Mouse (Mus musculus) cerebellum, adult (tissue): ENCODE measurements around the gene Ccnd2.
A peak's percentile ranks its signal among the peaks of the same experiment; 100 is the strongest.

Experiments used
- ATAC-seq: cut with Nextera tagmentation; 2 replicates; pipeline ENCODE4 v1.9.2; 2017; ENCODE audit warnings: mild to moderate bottlenecking, moderate library complexity, mixed read lengths; ENCODE audit not compliant: insufficient number of reproducible peaks, low FRiP score, low TSS enrichment

The Ccnd2 gene

GRCm38 (mm10) chr6:127149303-127149943 is 2.6 kb downstream of the Ccnd2 start:
- ATAC-seq: no peak

DNA sequence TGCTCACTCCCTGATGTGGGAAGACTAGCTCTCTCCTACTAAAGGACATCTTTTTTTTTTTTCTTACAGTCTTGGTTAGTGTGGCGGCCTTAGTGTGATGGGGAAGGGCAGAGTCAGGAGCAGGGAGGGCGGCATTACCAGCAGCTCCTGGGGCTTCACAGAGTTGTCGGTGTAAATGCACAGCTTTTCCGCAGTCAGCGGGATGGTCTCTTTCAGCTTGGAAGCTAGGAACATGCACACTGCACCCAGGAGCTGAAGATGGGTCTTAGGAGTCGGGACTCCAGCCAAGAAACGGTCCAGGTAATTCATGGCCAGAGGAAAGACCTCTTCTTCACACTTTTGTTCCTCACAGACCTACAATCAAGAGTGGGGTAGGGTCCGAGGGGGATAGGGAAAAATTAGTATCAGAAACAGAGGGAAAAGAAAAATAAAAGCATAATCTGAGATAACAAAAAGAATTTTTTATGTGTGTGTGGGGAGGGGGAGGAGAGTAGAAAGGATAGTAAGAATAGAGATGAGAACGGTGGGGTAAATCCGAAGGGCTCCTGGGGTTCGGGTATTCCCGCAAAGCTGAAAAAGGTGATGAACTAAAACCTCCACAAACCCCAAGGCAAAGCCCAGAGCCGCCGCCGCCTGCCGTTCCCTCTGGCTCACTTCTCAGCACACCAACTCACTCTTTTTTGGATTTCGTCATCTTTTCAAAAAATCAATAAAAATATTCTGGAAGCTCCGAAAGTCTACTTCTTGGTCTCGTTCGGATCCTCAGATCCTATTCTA is 3.3 kb downstream of the Ccnd2 start:
- no peak for ATAC-seq

DNA sequence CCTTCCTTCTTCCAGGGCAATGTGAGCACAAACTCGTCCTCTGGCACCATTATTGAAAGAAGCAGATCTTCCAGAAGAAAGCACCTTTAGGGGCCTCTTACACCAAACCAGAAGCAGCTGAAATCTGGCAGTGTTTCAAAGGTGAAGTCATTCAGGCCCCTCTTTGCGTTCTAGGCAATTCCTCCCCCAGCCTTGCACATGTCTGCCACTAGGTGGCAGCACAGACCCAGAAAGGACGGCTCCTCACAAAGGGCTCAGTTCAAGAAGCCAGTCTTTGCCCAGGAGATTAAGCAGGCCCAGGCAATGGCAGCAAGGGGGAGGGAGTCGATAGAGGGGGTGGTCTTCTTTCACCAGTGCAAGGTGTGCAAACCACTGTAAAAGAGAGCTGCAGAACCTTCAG is 4.3 kb downstream of the Ccnd2 start:
- peak; percentile 60 for ATAC-seq

GRCm38 (mm10) chr6:127146322-127146947 is 5.6 kb downstream of the Ccnd2 start:
- no peak for ATAC-seq

DNA sequence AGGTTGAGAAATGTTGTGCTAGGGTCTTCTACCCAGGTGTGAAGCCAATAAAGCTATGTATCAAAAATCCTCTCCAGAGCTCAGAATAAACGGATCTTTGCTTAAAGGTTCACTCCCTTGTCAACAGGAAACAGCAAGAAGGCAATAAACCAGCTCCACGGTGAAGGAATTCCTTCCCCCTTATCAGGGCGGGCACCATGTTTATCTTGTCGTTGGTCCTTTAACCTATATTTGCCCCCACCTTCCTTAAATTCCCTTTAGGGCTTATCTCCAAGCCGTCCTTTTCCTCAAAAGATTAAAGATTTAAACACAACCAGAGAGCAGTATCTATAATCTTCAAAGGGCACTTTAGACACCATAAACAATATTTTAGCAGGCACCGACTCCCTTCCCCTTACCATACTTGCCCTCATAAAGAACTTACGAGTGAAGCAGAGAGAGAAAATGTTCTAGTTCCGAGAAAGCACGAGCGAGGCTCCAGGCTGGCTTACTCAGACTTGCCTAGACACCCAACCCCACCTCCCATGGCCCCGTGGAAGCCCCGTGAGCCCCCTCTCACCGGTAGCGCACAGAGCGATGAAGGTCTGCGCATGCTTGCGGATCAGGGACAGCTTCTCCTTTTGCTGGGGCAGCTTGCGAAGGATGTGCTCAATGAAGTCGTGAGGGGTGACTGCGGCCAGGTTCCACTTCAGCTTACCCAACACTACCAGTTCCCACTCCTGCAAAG is 6.4 kb downstream of the Ccnd2 start:
- ATAC-seq: no peak

DNA sequence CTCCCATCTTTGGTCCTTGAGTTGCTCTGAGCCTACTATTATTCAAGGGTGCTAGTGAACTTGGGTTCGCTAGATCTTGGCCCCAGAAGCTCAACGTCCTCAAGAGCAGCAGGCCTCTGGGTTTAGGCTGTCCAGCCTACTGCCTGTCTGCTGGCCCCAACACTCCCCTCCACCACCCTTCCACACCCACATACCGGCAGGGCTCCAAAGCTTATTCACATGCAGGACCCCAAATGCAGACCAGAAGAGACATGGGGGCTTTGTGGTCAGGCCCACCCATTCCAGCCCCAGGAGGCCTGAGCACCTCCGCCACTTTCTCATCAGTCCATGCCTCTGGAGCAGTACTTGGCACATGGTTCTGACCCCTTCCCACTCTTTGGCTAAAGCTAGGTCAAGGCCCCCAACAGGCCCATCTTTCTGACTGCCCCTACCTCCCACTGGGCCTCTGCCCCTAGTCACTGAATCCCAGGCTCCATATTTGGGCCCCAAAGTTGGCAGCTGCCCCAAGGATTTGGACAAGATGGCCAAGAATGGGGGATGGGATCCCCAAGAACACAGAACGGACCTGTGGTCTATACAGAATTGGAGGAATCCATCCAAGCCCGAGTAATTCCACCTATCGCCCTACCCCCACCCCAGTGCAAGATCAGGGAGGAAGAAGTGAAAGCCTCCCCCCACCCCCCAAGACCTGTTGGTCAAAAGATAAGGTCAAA is 8.3 kb downstream of the Ccnd2 start:
- ATAC-seq: no peak

- ATAC-seq: no peak
Observed at GRCm38 (mm10) chr6:127143124-127143520, 8.9 kb downstream of the Ccnd2 start.

- peak; percentile 23; the same call in 1 of the 2 replicates for ATAC-seq
Observed at GRCm38 (mm10) chr6:127142154-127143123, 9.6 kb downstream of the Ccnd2 start.

DNA sequence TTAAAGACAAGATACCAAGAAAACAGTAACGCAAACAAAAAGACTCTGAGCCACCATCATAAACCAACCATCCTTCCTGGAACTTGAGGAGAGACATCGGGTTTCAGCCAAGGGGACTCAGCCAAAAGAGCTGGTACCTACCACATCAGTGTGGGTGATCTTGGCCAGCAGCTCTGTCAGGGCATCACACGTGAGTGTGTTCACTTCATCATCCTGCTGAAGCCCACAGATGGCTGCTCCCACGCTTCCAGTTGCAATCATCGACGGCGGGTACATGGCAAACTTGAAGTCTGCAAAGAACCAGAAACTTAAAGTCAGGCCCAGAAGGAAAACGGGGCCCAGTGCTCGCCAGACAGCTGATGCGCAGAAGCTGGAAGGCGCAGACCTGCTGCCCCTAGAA is 13.0 kb downstream of the Ccnd2 start:
- ATAC-seq: no peak

GRCm38 (mm10) chr6:127133433-127134245 is 18.4 kb downstream of the Ccnd2 start:
- ATAC-seq: no peak

- no peak for ATAC-seq
Observed at GRCm38 (mm10) chr6:127132719-127133118, 19.3 kb downstream of the Ccnd2 start.

GRCm38 (mm10) chr6:127131946-127132345 is 20.0 kb downstream of the Ccnd2 start:
- no peak for ATAC-seq

- ATAC-seq: no peak
Observed at GRCm38 (mm10) chr6:127130377-127130776, 21.6 kb downstream of the Ccnd2 start.

- ATAC-seq: no peak
Observed at GRCm38 (mm10) chr6:127129659-127130058, 22.3 kb downstream of the Ccnd2 start.

DNA sequence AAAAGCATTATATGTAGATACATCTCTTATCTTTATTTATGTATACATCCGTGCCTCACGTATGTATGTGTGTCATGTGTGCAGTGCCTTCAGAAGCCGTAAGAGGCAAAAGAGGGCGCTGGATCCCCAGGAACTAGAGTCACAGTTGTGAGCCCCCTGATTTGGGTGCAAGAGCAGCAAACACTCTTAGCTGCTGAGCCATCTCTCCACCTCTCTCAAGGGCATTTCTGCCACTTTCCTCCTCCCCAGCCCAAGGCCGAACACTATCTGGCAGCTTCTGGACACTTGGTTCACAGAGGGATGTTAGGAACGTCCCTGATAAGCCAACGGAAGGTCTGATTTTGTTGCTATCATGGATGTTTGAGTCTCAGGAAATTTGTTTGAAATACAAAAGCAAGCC is 28.5 kb downstream of the Ccnd2 start:
- ATAC-seq: no peak

- ATAC-seq: no peak
Observed at GRCm38 (mm10) chr6:127122996-127123395, 29.0 kb downstream of the Ccnd2 start.

DNA sequence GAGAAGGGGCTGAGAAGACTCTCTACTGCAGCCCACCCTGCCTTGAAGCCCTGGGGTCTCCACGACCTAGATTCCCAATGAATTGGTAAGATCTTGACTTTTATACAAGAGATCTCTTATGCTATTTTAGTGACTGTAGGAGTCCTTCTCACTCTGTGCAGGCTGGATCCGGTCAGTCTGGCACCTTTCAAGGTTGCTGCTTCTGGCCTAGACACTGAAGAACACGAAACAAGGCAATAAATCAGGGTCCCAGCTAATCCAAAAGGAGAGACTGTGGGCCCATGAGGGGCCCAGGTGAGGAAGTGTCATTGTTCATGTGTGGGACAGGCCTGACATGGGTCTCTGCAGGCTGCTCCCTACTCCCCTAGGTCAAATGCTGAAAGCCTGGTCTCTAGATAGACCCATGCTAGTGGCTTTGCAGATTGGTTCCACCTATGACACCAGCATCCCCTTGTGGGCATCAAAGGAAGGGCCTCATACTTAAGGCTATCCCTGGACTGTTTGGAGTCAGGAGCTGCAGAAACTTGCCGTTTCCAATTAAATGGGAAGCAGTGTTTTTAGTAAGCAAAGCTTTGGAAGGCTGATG is 29.7 kb downstream of the Ccnd2 start:
- no peak for ATAC-seq
